In genomic region chr19:41382391-41382978, GRCm38 (mm10) we compare ENCODE assay signal across 19 mouse cellular contexts. TPM values are rescaled to one million over a fixed set of nuclear protein-coding genes. Genes with fewer than 3 reads are reported as not detected.
DNase-seq lines count a peak whose midpoint lies in the region; ATAC-seq lines count a peak whose summit lies in the region.
"Had no signal": no experiment of that assay in that cellular context is flagged by ENCODE, and none has a peak within 500 bp of the region (broad histone marks: within the 10 kb centered on the region; RNA-seq: fewer than 3 reads in every experiment).

No protein-coding gene starts in this region.

- no peak overlapping the region for H3K9ac ChIP-seq in liver, embryonic 15.5 days
- no peak overlapping the region for H3K9ac ChIP-seq in kidney, embryonic 14.5 days (ENCODE audit: low read depth, low read length)

- H3K27me3 ChIP-seq in liver, embryonic 15.5 days, result peaks cover 15% of the 10 kb centered on the region
- H3K27me3 ChIP-seq in kidney, embryonic 14.5 days (ENCODE audit: control insufficient read depth, insufficient read depth, low read length), result peaks cover 4% of the 10 kb centered on the region; the same call in 1 of the 2 replicates

- no peaks in the 10 kb centered on the region for H3K9me3 ChIP-seq in liver, embryonic 15.5 days (replicated peaks)
- H3K9me3 ChIP-seq in kidney, embryonic 14.5 days (ENCODE audit: control insufficient read depth, low read length), result no peaks in the 10 kb centered on the region
- H3K9me3 ChIP-seq: embryonic facial prominence, embryonic 10.5 days; limb, embryonic 10.5 days had no signal

- WGBS in liver, embryonic 15.5 days (ENCODE audit: insufficient replicate concordance), result 38% methylated on average over 3 of the region's 3 CpGs
- WGBS in kidney, embryonic 14.5 days, result 73% methylated on average over 3 of the region's 3 CpGs

- no peaks in the 10 kb centered on the region for H3K36me3 ChIP-seq in liver, embryonic 15.5 days (replicated peaks)
- no peaks in the 10 kb centered on the region for H3K36me3 ChIP-seq in kidney, embryonic 14.5 days (ENCODE audit: control insufficient read depth, insufficient read depth, low read length)
- H3K36me3 ChIP-seq: embryonic facial prominence, embryonic 10.5 days; limb, embryonic 10.5 days had no signal

- peak overlapping the region; percentile 62 for H3K4me2 ChIP-seq in liver, embryonic 15.5 days
- H3K4me2 ChIP-seq in kidney, embryonic 14.5 days (replicated peaks; ENCODE audit: low read depth, low read length), result no peak overlapping the region
- H3K4me2 ChIP-seq: heart, embryonic 11.5 days had no signal

- peak; percentile 59 for DNase-seq in 416B (ENCODE audit: low read depth)
- DNase-seq in B cell, adult 2 months, result peak; percentile 56 to 61
- DNase-seq in natural killer cell, adult 2 months (ENCODE audit: low spot score in 2 of 2), result peak; percentile 51 to 55
- DNase-seq in right cerebral cortex, postnatal 10 days (ENCODE audit: low spot score in 2 of 2), result no peak
- DNase-seq in left cerebral cortex, postnatal 4 days, result no peak
- DNase-seq: adrenal gland, adult 8-10 months; cerebellum, adult 2 months; heart, postnatal 36 days; kidney, adult 8-10 months; lung, adult 2 months; thymus, postnatal 14 days had no signal

- H3K27ac ChIP-seq in liver, embryonic 15.5 days (replicated peaks), result peak overlapping the region; percentile 48; the same call in 1 of the 2 replicates
- no peak overlapping the region for H3K27ac ChIP-seq in kidney, embryonic 14.5 days (ENCODE audit: low read depth, low read length)
- H3K27ac ChIP-seq: embryonic facial prominence, embryonic 10.5 days; hindbrain, postnatal 0 days; limb, embryonic 10.5 days had no signal

- 0 out of 2 replicates have a peak overlapping the region, but pooled peaks have one; percentile 2 for H3K4me3 ChIP-seq in liver, embryonic 15.5 days (replicated peaks)
- H3K4me3 ChIP-seq in kidney, embryonic 14.5 days (ENCODE audit: low read length), result no peak overlapping the region
- H3K4me3 ChIP-seq: embryonic facial prominence, embryonic 10.5 days; limb, embryonic 10.5 days had no signal

- peaks cover 35% of the 10 kb centered on the region for H3K4me1 ChIP-seq in liver, embryonic 15.5 days (replicated peaks)
- peaks cover 4% of the 10 kb centered on the region; the same call in 1 of the 2 replicates for H3K4me1 ChIP-seq in kidney, embryonic 14.5 days (ENCODE audit: control insufficient read depth, insufficient read depth, low read length)

- ATAC-seq in liver, embryonic 15.5 days (ENCODE audit: insufficient read depth), result no peak
- no peak for ATAC-seq in kidney, embryonic 14.5 days (ENCODE audit: low FRiP score, low TSS enrichment)
- ATAC-seq: forebrain, embryonic 14.5 days; hindbrain, postnatal 0 days; midbrain, embryonic 16.5 days had no signal

- intact Hi-C loops in left cerebral cortex, postnatal 4 days (cut with DNase I), result no loop called here

RNA-seq across cellular contexts. Expression of gene Pik3ap1, which starts 2.4 kb away (rescaled TPM):
- 11.3 and 14.3 TPM in 2 replicates for polyA plus RNA-seq in liver, embryonic 15.5 days (2015; fragmentation: Nextera tagmentation; extraction: Ambion mirVana)
- polyA plus RNA-seq in kidney, embryonic 14.5 days (2014; fragmentation: Nextera tagmentation; extraction: Ambion mirVana), result 0.77 and 1.6 TPM in 2 replicates
- 1 to 10 TPM; 1.7 to 2.0 TPM for total RNA-seq in left cerebral cortex, postnatal 4 days (2021)

Comparison
In these comparisons a context has a peak if more than half of its experiments do, and no peak if none do; other contexts are left out.
1. DNase-seq: peak in 416B (single experiment), B cell, adult 2 months (2 of 2) and natural killer cell, adult 2 months (2 of 2); none in right cerebral cortex, postnatal 10 days (0 of 2) and left cerebral cortex, postnatal 4 days (single experiment).